Mouse (Mus musculus): ENCODE data around the gene Theg. TPM values are rescaled to one million over a fixed set of nuclear protein-coding genes. Genes with fewer than 3 reads are reported as not detected.

Gene Theg
- total and polyA plus RNA-seq, 3 experiments: not detected

DNA sequence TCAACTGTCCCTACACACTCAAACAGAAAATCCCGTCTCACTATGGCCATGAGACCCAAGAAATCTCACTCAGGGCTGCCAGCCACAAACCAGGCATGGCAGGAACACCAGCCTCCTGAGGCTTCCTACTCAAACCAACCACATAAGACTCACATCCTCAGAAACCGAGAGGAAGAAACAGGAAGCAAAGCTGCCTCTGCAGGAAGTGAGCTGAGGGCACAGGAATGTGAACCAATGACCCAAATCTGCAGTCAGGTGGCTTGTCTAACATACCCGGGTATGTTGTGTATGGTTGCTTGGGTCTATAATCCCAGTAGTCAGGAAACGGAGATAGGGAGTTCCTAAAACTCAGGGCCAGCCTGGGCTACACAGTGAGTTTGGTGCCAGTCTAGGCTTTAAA is 48.3 kb downstream of the Theg start:
- H3K9me3 ChIP-seq (replicated peaks; ENCODE audit: insufficient read depth, low read length): no peaks in the 10 kb centered on the region
- H3K4me3 ChIP-seq (ENCODE audit: control insufficient read depth in 1 of 2, insufficient read depth in 1 of 2, low read depth in 2 of 2, low read length in 2 of 2): no peak overlapping the region
- H3K27ac ChIP-seq (ENCODE audit: control insufficient read depth, low read depth, low read length): no peak overlapping the region
- H3K36me3 ChIP-seq (ENCODE audit: control insufficient read depth in 1 of 2, insufficient read depth in 2 of 2, low read length in 2 of 2): 0 out of 4 replicates have a peak, but pooled peaks cover 0 to 3% of the 10 kb centered on the region in 2 experiments
- H3K79me2 ChIP-seq (ENCODE audit: control insufficient read depth, insufficient read depth, low read length, poor library complexity): no peaks in the 10 kb centered on the region
- no peak for DNase-seq (ENCODE audit: low read depth, low spot score)
- no peak overlapping the region for H3K9ac ChIP-seq (ENCODE audit: control insufficient read depth, low read depth, low read length, poor library complexity, severe bottlenecking)
- no peaks in the 10 kb centered on the region for H3K27me3 ChIP-seq (ENCODE audit: control insufficient read depth in 1 of 2, insufficient read depth in 2 of 2, low read length in 2 of 2)
- TF ChIP-seq POLR2AphosphoS5 (IDR thresholded peaks at IDR 0.05; ENCODE audit: borderline replicate concordance, low read depth, low read length) (no peak), CHD2 (IDR thresholded peaks at IDR 0.05; ENCODE audit: low read length) (no peak)
- no peaks in the 10 kb centered on the region; a peak in 1 of 4 replicates for H3K4me1 ChIP-seq (ENCODE audit: control insufficient read depth in 1 of 2, insufficient read depth in 2 of 2, low read length in 2 of 2)

DNA sequence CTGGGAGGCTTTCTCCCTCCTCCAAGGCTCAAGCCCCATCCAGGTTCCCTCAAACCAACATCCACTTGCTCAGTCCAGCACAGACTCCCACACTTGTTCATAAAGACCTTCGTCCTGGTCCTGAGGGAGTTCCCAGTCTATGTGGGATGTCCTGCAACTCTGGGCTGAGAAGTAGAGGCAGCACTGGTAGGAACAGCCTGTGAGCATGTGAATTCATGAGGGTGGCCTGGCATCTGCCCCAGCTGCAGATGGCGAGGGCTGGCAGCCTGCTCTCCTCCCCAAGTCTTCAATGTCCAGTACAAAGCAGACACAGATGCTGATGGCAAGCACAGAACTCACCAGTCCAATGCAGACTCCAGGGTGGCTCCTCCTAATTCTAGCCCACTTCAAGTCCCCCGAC is 48.8 kb downstream of the Theg start:
- Histone ChIP-seq H3K4me3 (ENCODE audit: control insufficient read depth in 1 of 2, insufficient read depth in 1 of 2, low read depth in 2 of 2, low read length in 2 of 2) (no peak overlapping the region), H3K79me2 (ENCODE audit: control insufficient read depth, insufficient read depth, low read length, poor library complexity) (no peaks in the 10 kb centered on the region; the same call in 1 of the 2 replicates), H3K27ac (ENCODE audit: control insufficient read depth, low read depth, low read length) (no peak overlapping the region), H3K4me1 (ENCODE audit: control insufficient read depth in 1 of 2, insufficient read depth in 2 of 2, low read length in 2 of 2) (no peaks in the 10 kb centered on the region; a peak in 1 of 4 replicates), H3K9me3 (replicated peaks; ENCODE audit: insufficient read depth, low read length) (no peaks in the 10 kb centered on the region), H3K27me3 (ENCODE audit: control insufficient read depth in 1 of 2, insufficient read depth in 2 of 2, low read length in 2 of 2) (no peaks in the 10 kb centered on the region), H3K9ac (ENCODE audit: control insufficient read depth, low read depth, low read length, poor library complexity, severe bottlenecking) (no peak overlapping the region), H3K36me3 (ENCODE audit: control insufficient read depth in 1 of 2, insufficient read depth in 2 of 2, low read length in 2 of 2) (0 out of 4 replicates have a peak, but pooled peaks cover 0 to 3% of the 10 kb centered on the region in 2 experiments)
- TF ChIP-seq MYB (IDR thresholded peaks at IDR 0.05; ENCODE audit: low read depth, low read length): no peak
- TF ChIP-seq NELFE (IDR thresholded peaks at IDR 0.05; ENCODE audit: low read depth, low read length): no peak
- no peak for TF ChIP-seq KAT2A (conservative IDR thresholded peaks at IDR 0.05; ENCODE audit: low read depth, low read length)
- TF ChIP-seq HCFC1 (IDR thresholded peaks at IDR 0.05; ENCODE audit: low read depth, low read length): no peak
- TF ChIP-seq MYC (IDR thresholded peaks at IDR 0.05; ENCODE audit: low read depth, low read length): no peak
- TF ChIP-seq USF1 (IDR thresholded peaks at IDR 0.05; ENCODE audit: low read depth, low read length): no peak
- TF ChIP-seq MXI1 (IDR thresholded peaks at IDR 0.05; ENCODE audit: low read depth, low read length): no peak
- no peak for TF ChIP-seq SMC3 (IDR thresholded peaks at IDR 0.05; ENCODE audit: low read depth, low read length)
- no peak for DNase-seq (ENCODE audit: low read depth, low spot score)

DNA sequence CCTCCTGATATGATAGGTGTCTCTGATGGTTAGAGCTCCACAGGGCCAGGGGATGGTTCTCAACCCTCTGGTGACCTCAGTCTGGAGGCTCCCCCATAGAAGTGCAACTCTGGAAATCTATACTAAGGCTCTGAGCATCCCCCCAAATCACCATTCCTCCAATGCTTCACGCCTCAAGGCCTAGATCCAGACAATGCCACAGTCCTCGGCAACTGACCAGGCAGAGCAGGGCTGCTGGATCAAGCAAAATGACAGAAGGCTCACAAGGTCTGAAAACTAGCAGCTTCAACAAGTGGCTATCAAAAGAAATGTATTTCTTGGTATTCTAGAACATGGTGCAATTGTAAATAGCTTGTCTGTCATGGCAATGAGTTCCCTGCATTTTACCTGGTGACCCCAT is 49.4 kb downstream of the Theg start:
- H3K4me1 ChIP-seq (ENCODE audit: control insufficient read depth in 1 of 2, insufficient read depth in 2 of 2, low read length in 2 of 2): no peaks in the 10 kb centered on the region; a peak in 1 of 4 replicates
- H3K9me3 ChIP-seq (replicated peaks; ENCODE audit: insufficient read depth, low read length): no peaks in the 10 kb centered on the region
- no peaks in the 10 kb centered on the region; the same call in 1 of the 2 replicates for H3K79me2 ChIP-seq (ENCODE audit: control insufficient read depth, insufficient read depth, low read length, poor library complexity)
- no peak overlapping the region for H3K4me3 ChIP-seq (ENCODE audit: control insufficient read depth in 1 of 2, insufficient read depth in 1 of 2, low read depth in 2 of 2, low read length in 2 of 2)
- H3K27ac ChIP-seq (ENCODE audit: control insufficient read depth, low read depth, low read length): no peak overlapping the region
- H3K9ac ChIP-seq (ENCODE audit: control insufficient read depth, low read depth, low read length, poor library complexity, severe bottlenecking): no peak overlapping the region
- DNase-seq (ENCODE audit: low read depth, low spot score): no peak
- 0 out of 4 replicates have a peak, but pooled peaks cover 0 to 3% of the 10 kb centered on the region in 2 experiments for H3K36me3 ChIP-seq (ENCODE audit: control insufficient read depth in 1 of 2, insufficient read depth in 2 of 2, low read length in 2 of 2)
- H3K27me3 ChIP-seq (ENCODE audit: control insufficient read depth in 1 of 2, insufficient read depth in 2 of 2, low read length in 2 of 2): no peaks in the 10 kb centered on the region
- no peak for TF ChIP-seq SIN3A (IDR thresholded peaks at IDR 0.05; ENCODE audit: low read length)

Measured in MEL (cell line).